Mouse (Mus musculus) midbrain, embryonic 14.5 days (tissue): ENCODE measurements around the gene Macc1. TPM values are rescaled to one million over a fixed set of nuclear protein-coding genes. Genes with fewer than 3 reads are reported as not detected.

ENCODE experiments used
- ATAC-seq: fragments of 200-750 bp; cut with Nextera tagmentation; 2 replicates; pipeline ENCODE4 v1.8.0; 2017; ENCODE audit warnings: moderate number of reproducible peaks, moderate library complexity; ENCODE audit not compliant: low FRiP score, low TSS enrichment
- DNase-seq: peaks from one replicate; pipeline ENCODE4 v3.0.0-alpha.2; 2015
- H3K27ac ChIP-seq: fragments of 300-500 bp; sonication (generic); replicated peaks from 2 replicates; pipeline ENCODE4 v1.5.1; 2014; ENCODE audit warnings: mild to moderate bottlenecking, low read depth, low read length, moderate library complexity
- H3K27me3 ChIP-seq: fragments of 300-500 bp; sonication (generic); 2 replicates; pipeline ENCODE4 v1.6.1; 2014; ENCODE audit warnings: low read length, control low read depth, mixed read lengths; ENCODE audit not compliant: control insufficient read depth, insufficient read depth
- H3K36me3 ChIP-seq: fragments of 300-500 bp; sonication (generic); 2 replicates; pipeline ENCODE4 v1.6.1; 2014; ENCODE audit warnings: low read length, control low read depth; ENCODE audit not compliant: control insufficient read depth, insufficient read depth
- H3K4me1 ChIP-seq: fragments of 300-500 bp; sonication (generic); 2 replicates; pipeline ENCODE4 v1.6.1; 2014; ENCODE audit warnings: mild to moderate bottlenecking, antibody characterized with exemption, low read length, control low read depth; ENCODE audit not compliant: control insufficient read depth, insufficient read depth
- H3K4me2 ChIP-seq: fragments of 300-500 bp; sonication (generic); 2 replicates; pipeline ENCODE4 v1.6.1; 2014; ENCODE audit warnings: mild to moderate bottlenecking, low read length, moderate library complexity
- H3K4me3 ChIP-seq: fragments of 300-500 bp; sonication (generic); replicated peaks from 2 replicates; pipeline ENCODE4 v1.5.1; 2014; ENCODE audit warnings: low read depth, low read length
- H3K9ac ChIP-seq: fragments of 300-500 bp; sonication (generic); replicated peaks from 2 replicates; pipeline ENCODE4 v1.6.1; 2014; ENCODE audit warnings: mild to moderate bottlenecking, low read length, moderate library complexity
- H3K9me3 ChIP-seq: fragments of 300-500 bp; sonication (generic); 2 replicates; pipeline ENCODE4 v1.6.1; 2016; ENCODE audit warnings: low read length, control low read depth, mixed read lengths; ENCODE audit not compliant: control insufficient read depth
- WGBS: fragments of 180-500 bp; shearing (Covaris S2); extraction: QIAGEN DNeasy Blood & Tissue Kit; methylation state at CpG from one replicate; pipeline ENCODE4 v1.1.7; 2014; 5-methylcytosine and 5-hydroxymethylcytosine counted together
- polyA plus RNA-seq: library from polyadenylated mRNA; unstranded; fragments of >200 nt; fragmentation: Nextera tagmentation; extraction: Ambion mirVana; gene quantifications from 2 replicates; pipeline ENCODE4 v1.2.1, GENCODE M21; 2014

Macc1 gene
- polyA plus RNA-seq, 1 experiment from 2014 or later: not detected

- Histone ChIP-seq H3K36me3 (no peaks in the 10 kb centered on the region), H3K4me3 (no peak overlapping the region), H3K27me3 (no peaks in the 10 kb centered on the region), H3K4me2 (no peak overlapping the region), H3K4me1 (no peaks in the 10 kb centered on the region), H3K9me3 (no peaks in the 10 kb centered on the region), H3K27ac (no peak overlapping the region), H3K9ac (no peak overlapping the region)
- WGBS: 86% methylated on average over 4 of the region's 4 CpGs
- DNase-seq (no peak), ATAC-seq (no peak)
These were observed 55.8 kb downstream of the Macc1 start for GRCm38 (mm10) chr12:119369832-119370231.

- H3K4me3 ChIP-seq: no peak overlapping the region
- DNase-seq (no peak), ATAC-seq (no peak)
- H3K9ac ChIP-seq: no peak overlapping the region
- no peaks in the 10 kb centered on the region for H3K36me3 ChIP-seq
- H3K27ac ChIP-seq: no peak overlapping the region
- no peaks in the 10 kb centered on the region for H3K4me1 ChIP-seq
- no peak overlapping the region for H3K4me2 ChIP-seq
- WGBS: 84% methylated on average over 4 of the region's 4 CpGs
- no peaks in the 10 kb centered on the region for H3K9me3 ChIP-seq
- no peaks in the 10 kb centered on the region for H3K27me3 ChIP-seq
These were observed 58.3 kb downstream of the Macc1 start for GRCm38 (mm10) chr12:119372359-119372758.

GRCm38 (mm10) chr12:119376879-119377278 is 62.8 kb downstream of the Macc1 start:
- Histone ChIP-seq H3K9ac (no peak overlapping the region), H3K27me3 (no peaks in the 10 kb centered on the region), H3K4me3 (no peak overlapping the region), H3K4me1 (no peaks in the 10 kb centered on the region), H3K4me2 (no peak overlapping the region), H3K9me3 (no peaks in the 10 kb centered on the region), H3K36me3 (no peaks in the 10 kb centered on the region), H3K27ac (no peak overlapping the region)
- ATAC-seq (no peak), DNase-seq (no peak)

GRCm38 (mm10) chr12:119381839-119382238 is 67.8 kb downstream of the Macc1 start:
- H3K4me1 ChIP-seq: no peaks in the 10 kb centered on the region
- ATAC-seq (no peak), DNase-seq (no peak)
- H3K9me3 ChIP-seq: no peaks in the 10 kb centered on the region
- H3K4me2 ChIP-seq: no peak overlapping the region
- H3K4me3 ChIP-seq: no peak overlapping the region
- H3K9ac ChIP-seq: no peak overlapping the region
- H3K27me3 ChIP-seq: no peaks in the 10 kb centered on the region
- no peaks in the 10 kb centered on the region for H3K36me3 ChIP-seq
- no peak overlapping the region for H3K27ac ChIP-seq
- WGBS: 83% methylated on average over 1 of the region's 1 CpGs

- Histone ChIP-seq H3K4me2 (no peak overlapping the region), H3K4me3 (no peak overlapping the region), H3K36me3 (no peaks in the 10 kb centered on the region), H3K9ac (no peak overlapping the region), H3K4me1 (no peaks in the 10 kb centered on the region), H3K9me3 (no peaks in the 10 kb centered on the region), H3K27me3 (no peaks in the 10 kb centered on the region), H3K27ac (no peak overlapping the region)
- no peak for ATAC-seq
- DNase-seq: no peak
These were observed 72.2 kb downstream of the Macc1 start for GRCm38 (mm10) chr12:119386243-119386642.

GRCm38 (mm10) chr12:119386650-119387049 is 72.6 kb downstream of the Macc1 start:
- H3K4me3 ChIP-seq: no peak overlapping the region

GRCm38 (mm10) chr12:119387925-119388324 is 73.9 kb downstream of the Macc1 start:
- WGBS: 89% methylated on average over 2 of the region's 2 CpGs
- H3K36me3 ChIP-seq: no peaks in the 10 kb centered on the region
- H3K27me3 ChIP-seq: no peaks in the 10 kb centered on the region
- no peak overlapping the region for H3K27ac ChIP-seq
- no peak for DNase-seq
- no peak overlapping the region for H3K4me2 ChIP-seq
- no peak overlapping the region for H3K4me3 ChIP-seq
- no peak for ATAC-seq
- H3K9ac ChIP-seq: no peak overlapping the region
- H3K9me3 ChIP-seq: no peaks in the 10 kb centered on the region
- no peaks in the 10 kb centered on the region for H3K4me1 ChIP-seq

More at GRCm38 (mm10) chr12:119386650-119387049, 72.6 kb downstream of the Macc1 start:
- H3K4me2 ChIP-seq: no peak overlapping the region
- DNase-seq: no peak
- no peak overlapping the region for H3K9ac ChIP-seq
- ATAC-seq: no peak
- no peaks in the 10 kb centered on the region for H3K4me1 ChIP-seq
- no peaks in the 10 kb centered on the region for H3K9me3 ChIP-seq
- no peaks in the 10 kb centered on the region for H3K27me3 ChIP-seq
- WGBS: 69% methylated on average over 2 of the region's 2 CpGs
- H3K27ac ChIP-seq: no peak overlapping the region
- H3K36me3 ChIP-seq: no peaks in the 10 kb centered on the region

- WGBS: 72% methylated on average over 3 of the region's 3 CpGs
- H3K9ac ChIP-seq: no peak overlapping the region
- ATAC-seq (no peak), DNase-seq (no peak)
- no peak overlapping the region for H3K4me2 ChIP-seq
- no peak overlapping the region for H3K27ac ChIP-seq
- no peaks in the 10 kb centered on the region for H3K27me3 ChIP-seq
- no peaks in the 10 kb centered on the region for H3K36me3 ChIP-seq
- no peaks in the 10 kb centered on the region for H3K4me1 ChIP-seq
- no peak overlapping the region for H3K4me3 ChIP-seq
- H3K9me3 ChIP-seq: no peaks in the 10 kb centered on the region
These were observed 76.2 kb downstream of the Macc1 start for GRCm38 (mm10) chr12:119390192-119390684.

- ATAC-seq: no peak
- H3K27ac ChIP-seq: no peak overlapping the region
- H3K36me3 ChIP-seq: no peaks in the 10 kb centered on the region
- no peak for DNase-seq
- no peaks in the 10 kb centered on the region for H3K27me3 ChIP-seq
- H3K4me1 ChIP-seq: no peaks in the 10 kb centered on the region
- no peak overlapping the region for H3K9ac ChIP-seq
- no peak overlapping the region for H3K4me2 ChIP-seq
- H3K4me3 ChIP-seq: no peak overlapping the region
- WGBS: 89% methylated on average over 2 of the region's 2 CpGs
- H3K9me3 ChIP-seq: no peaks in the 10 kb centered on the region
These were observed 84.1 kb downstream of the Macc1 start for GRCm38 (mm10) chr12:119398046-119398659.
